Mouse (Mus musculus): Measurements from ENCODE around the gene Slc37a4. TPM values are rescaled to one million over a fixed set of nuclear protein-coding genes. Genes with fewer than 3 reads are reported as not detected.
"Not testable (repeated sequence)": the region's sequence is repeated elsewhere in the genome, so short reads cannot be mapped to it uniquely, and the experiment has no call there.

Slc37a4 gene
- total and polyA plus RNA-seq, 3 experiments = 11.7 to 38.7 (median 25.5) TPM

DNA sequence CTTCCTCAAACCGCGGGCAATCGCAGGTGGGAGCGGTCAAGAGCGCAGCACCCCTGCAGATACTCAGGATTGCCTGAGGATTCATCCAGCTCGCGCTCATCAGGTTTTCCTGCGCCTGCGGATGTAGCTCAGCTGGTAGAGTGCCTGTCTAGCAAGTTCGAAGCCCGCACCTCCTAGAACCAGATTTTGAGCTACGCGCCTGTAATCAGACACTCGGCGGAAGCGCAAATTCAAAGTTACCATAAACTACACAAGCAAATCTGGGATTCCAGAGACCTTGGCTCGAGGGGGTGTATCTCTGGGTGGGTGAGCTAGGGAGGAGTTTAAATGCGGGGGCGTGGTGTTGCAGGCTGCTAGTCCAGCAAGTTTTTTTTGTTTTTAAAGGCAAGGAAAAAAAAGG lies 44.3 kb downstream of the Slc37a4 start, which contains the start of gene Foxr1:
Gene Foxr1 (minus strand): TSS at position 176 of the 400 bp plus-strand sequence.
- no peaks in the 10 kb centered on the region for H3K79me2 ChIP-seq (replicated peaks; ENCODE audit: control insufficient read depth, extremely low read depth, insufficient read depth, poor library complexity, severe bottlenecking)
- H3K27ac ChIP-seq (ENCODE audit: insufficient read depth, low read depth) = no peak within 1 kb of the TSS
- no peak within 1 kb of the TSS for H3K4me3 ChIP-seq (replicated peaks in 1 of 3; ENCODE audit: low read depth in 2 of 3, low read length in 2 of 3, poor library complexity in 1 of 3)
- peaks cover under 1 to 28% of the 10 kb centered on the region in 2 experiments; a peak in 3 of 4 replicates for H3K4me1 ChIP-seq (ENCODE audit: control insufficient read depth in 1 of 2, insufficient read depth in 2 of 2)
- no peaks in the 10 kb centered on the region for H3K27me3 ChIP-seq (replicated peaks)
- TF ChIP-seq NRF1 (IDR thresholded peaks at IDR 0.05; ENCODE audit: low read depth, low read length) = no peak
- TF ChIP-seq IRF4 (IDR thresholded peaks at IDR 0.05; ENCODE audit: low read depth, low read length) = no peak
- H3K9ac ChIP-seq (ENCODE audit: insufficient read depth, low read depth) = no peak within 1 kb of the TSS
- H3K4me2 ChIP-seq (ENCODE audit: insufficient read depth, low read depth, poor library complexity, severe bottlenecking) = no peak within 1 kb of the TSS
- in situ Hi-C loops (cut with MboI; ENCODE audit: low pct_ligation_motif_present, low pct_unique_long_range_greater_than_20kb, low sequenced_read_pairs) = no loop called here
- DNase-seq (ENCODE audit: extremely low read depth) = no peak
- dilution Hi-C loops (cut with MboI; ENCODE audit: extremely low pct_ligation_motif_present, extremely low pct_unique_long_range_greater_than_20kb, low sequenced_read_pairs) = no loop called here
- H3K36me3 ChIP-seq (replicated peaks in 1 of 2; ENCODE audit: control insufficient read depth in 1 of 2, insufficient read depth in 1 of 2, low read length in 1 of 2) = no peaks in the 10 kb centered on the region
- no peaks in the 10 kb centered on the region for H3K9me3 ChIP-seq (replicated peaks; ENCODE audit: low read length)

DNA sequence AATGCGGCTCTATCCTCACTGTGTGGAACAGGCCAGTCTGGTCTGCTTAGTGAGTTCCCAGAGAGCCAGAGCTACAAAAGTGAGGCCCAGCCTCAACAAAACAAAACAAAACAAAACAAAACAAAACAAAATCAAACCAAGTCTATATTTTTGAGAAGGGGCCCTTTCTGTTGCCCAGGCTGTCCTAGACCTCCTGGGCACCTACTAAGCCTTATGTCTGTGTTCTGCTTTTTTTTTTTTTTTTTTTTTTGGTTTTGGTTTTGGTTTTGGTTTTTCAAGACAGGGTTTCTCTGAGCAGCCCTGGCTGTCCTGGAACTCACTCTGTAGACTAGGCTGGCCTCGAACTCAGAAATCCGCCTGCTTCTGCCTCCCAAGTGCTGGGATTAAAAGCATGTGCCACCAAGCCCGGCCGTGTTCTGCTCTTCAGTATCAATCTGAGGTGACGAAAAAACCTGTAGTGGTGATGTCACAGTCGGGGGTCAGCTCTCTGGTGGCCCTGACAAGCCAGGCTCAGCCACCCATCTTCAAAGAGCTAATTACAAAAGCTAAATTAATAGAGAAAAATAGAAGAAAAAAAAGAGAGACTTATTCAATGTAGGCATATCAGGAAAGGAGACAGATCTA lies 47.9 kb downstream of the Slc37a4 start:
- H3K79me2 ChIP-seq (replicated peaks; ENCODE audit: control insufficient read depth, extremely low read depth, insufficient read depth, poor library complexity, severe bottlenecking); H3K27ac ChIP-seq (ENCODE audit: insufficient read depth, low read depth); H3K36me3 ChIP-seq (replicated peaks in 1 of 2; ENCODE audit: control insufficient read depth in 1 of 2, insufficient read depth in 1 of 2, low read length in 1 of 2); H3K27me3 ChIP-seq (replicated peaks); DNase-seq (ENCODE audit: extremely low read depth); dilution Hi-C loops (cut with MboI; ENCODE audit: extremely low pct_ligation_motif_present, extremely low pct_unique_long_range_greater_than_20kb, low sequenced_read_pairs); H3K4me3 ChIP-seq (replicated peaks in 1 of 3; ENCODE audit: low read depth in 2 of 3, low read length in 2 of 3, poor library complexity in 1 of 3); H3K9me3 ChIP-seq (replicated peaks; ENCODE audit: low read length); in situ Hi-C loops (cut with MboI; ENCODE audit: low pct_ligation_motif_present, low pct_unique_long_range_greater_than_20kb, low sequenced_read_pairs): not testable (repeated sequence)
- TF ChIP-seq ZNF384 (IDR thresholded peaks at IDR 0.05; ENCODE audit: low read depth, low read length) (peak; percentile 92), TBP (conservative IDR thresholded peaks at IDR 0.05; ENCODE audit: low read depth, low read length) (0 out of 2 replicates have a peak, but pooled peaks have one; percentile 50), IRF4 (IDR thresholded peaks at IDR 0.05; ENCODE audit: low read depth, low read length) (peak; percentile 47; the same call in 1 of the 2 replicates), MAZ (IDR thresholded peaks at IDR 0.05; ENCODE audit: low read depth, low read length) (0 out of 2 replicates have a peak, but pooled peaks have one; percentile 34)
- Histone ChIP-seq H3K4me1 (ENCODE audit: control insufficient read depth in 1 of 2, insufficient read depth in 2 of 2) (peaks cover 0 to 38% of the 10 kb centered on the region in 2 experiments; a peak in 3 of 4 replicates), H3K9ac (ENCODE audit: insufficient read depth, low read depth) (peak overlapping the region; percentile 7; the same call in 1 of the 2 replicates), H3K4me2 (ENCODE audit: insufficient read depth, low read depth, poor library complexity, severe bottlenecking) (peak overlapping the region; percentile 51)

GRCm38 (mm10) chr9:44450387-44450786 lies 53.7 kb downstream of the Slc37a4 start:
- TF ChIP-seq UBTF (IDR thresholded peaks at IDR 0.05; ENCODE audit: low read depth, low read length) (no peak), RAD21 (IDR thresholded peaks at IDR 0.05; ENCODE audit: low read depth, low read length) (peak; percentile 14), SMC3 (IDR thresholded peaks at IDR 0.05; ENCODE audit: low read depth, low read length) (peak; percentile 27), POLR2AphosphoS2 (IDR thresholded peaks at IDR 0.05; ENCODE audit: low read depth, low read length) (no peak), CTCF (conservative IDR thresholded peaks at IDR 0.05 in 1 of 2, IDR thresholded peaks at IDR 0.05 in 1 of 2; ENCODE audit: low read depth in 2 of 2, low read length in 2 of 2) (peak; percentile 46 to 61)
- H3K27ac ChIP-seq (ENCODE audit: insufficient read depth, low read depth) = no peak overlapping the region
- H3K36me3 ChIP-seq (replicated peaks in 1 of 2; ENCODE audit: control insufficient read depth in 1 of 2, insufficient read depth in 1 of 2, low read length in 1 of 2) = no peaks in the 10 kb centered on the region
- H3K9ac ChIP-seq (ENCODE audit: insufficient read depth, low read depth) = no peak overlapping the region
- dilution Hi-C loops (cut with MboI; ENCODE audit: extremely low pct_ligation_motif_present, extremely low pct_unique_long_range_greater_than_20kb, low sequenced_read_pairs) = no loop called here
- no peaks in the 10 kb centered on the region for H3K79me2 ChIP-seq (replicated peaks; ENCODE audit: control insufficient read depth, extremely low read depth, insufficient read depth, poor library complexity, severe bottlenecking)
- H3K9me3 ChIP-seq (replicated peaks; ENCODE audit: low read length) = no peaks in the 10 kb centered on the region
- DNase-seq (ENCODE audit: extremely low read depth) = no peak
- H3K27me3 ChIP-seq (replicated peaks) = no peaks in the 10 kb centered on the region
- in situ Hi-C loops (cut with MboI; ENCODE audit: low pct_ligation_motif_present, low pct_unique_long_range_greater_than_20kb, low sequenced_read_pairs) = no loop called here
- no peak overlapping the region for H3K4me2 ChIP-seq (ENCODE audit: insufficient read depth, low read depth, poor library complexity, severe bottlenecking)
- peaks cover 4 to 40% of the 10 kb centered on the region in 2 experiments for H3K4me1 ChIP-seq (ENCODE audit: control insufficient read depth in 1 of 2, insufficient read depth in 2 of 2)
- H3K4me3 ChIP-seq (replicated peaks in 1 of 3; ENCODE audit: low read depth in 2 of 3, low read length in 2 of 3, poor library complexity in 1 of 3) = no peak overlapping the region

Other genes with a start within 250 kb of the Slc37a4 start
- gene Cbl, start 162.8 kb upstream of the Slc37a4 start, total RNA-seq (2012; rRNA removed) = 11.9 and 13.4 TPM in 2 replicates
- gene Cbl, start 162.8 kb upstream of the Slc37a4 start, total RNA-seq (2014; rRNA removed) = 6.5 and 8.3 TPM in 2 replicates
- gene Cbl, start 162.8 kb upstream of the Slc37a4 start, polyA plus RNA-seq (2012; ENCODE audit: insufficient read length, low read depth) = 27.1 and 39.0 TPM in 2 replicates
- not detected in 2 replicates for gene Ccdc153, start 156.2 kb upstream of the Slc37a4 start, total RNA-seq (2012; rRNA removed)
- gene Ccdc153, start 156.2 kb upstream of the Slc37a4 start, total RNA-seq (2014; rRNA removed) = not detected in 2 replicates
- not detected in 2 replicates for gene Ccdc153, start 156.2 kb upstream of the Slc37a4 start, polyA plus RNA-seq (2012; ENCODE audit: insufficient read length, low read depth)
- 0.13 TPM in 1 of 2 replicates, not detected in the other for gene Pdzd3, start 145.4 kb upstream of the Slc37a4 start, total RNA-seq (2012; rRNA removed)
- gene Pdzd3, start 145.4 kb upstream of the Slc37a4 start, total RNA-seq (2014; rRNA removed) = 0.09 TPM in 1 of 2 replicates, not detected in the other
- 0.21 and 0.26 TPM in 2 replicates for gene Pdzd3, start 145.4 kb upstream of the Slc37a4 start, polyA plus RNA-seq (2012; ENCODE audit: insufficient read length, low read depth)
- gene Nlrx1, start 128.3 kb upstream of the Slc37a4 start, total RNA-seq (2012; rRNA removed) = 8.8 and 10.9 TPM in 2 replicates
- 8.0 and 8.8 TPM in 2 replicates for gene Nlrx1, start 128.3 kb upstream of the Slc37a4 start, total RNA-seq (2014; rRNA removed)
- 12.6 and 15.4 TPM in 2 replicates for gene Nlrx1, start 128.3 kb upstream of the Slc37a4 start, polyA plus RNA-seq (2012; ENCODE audit: insufficient read length, low read depth)
- gene Abcg4, start 108.2 kb upstream of the Slc37a4 start, total RNA-seq (2012; rRNA removed) = 0.38 and 0.72 TPM in 2 replicates
- gene Abcg4, start 108.2 kb upstream of the Slc37a4 start, total RNA-seq (2014; rRNA removed) = 0.23 TPM in 2 replicates
- 0.82 and 1.1 TPM in 2 replicates for gene Abcg4, start 108.2 kb upstream of the Slc37a4 start, polyA plus RNA-seq (2012; ENCODE audit: insufficient read length, low read depth)
- gene Hinfp, start 91.2 kb upstream of the Slc37a4 start, total RNA-seq (2012; rRNA removed) = 16.5 and 16.6 TPM in 2 replicates
- 13.6 and 14.0 TPM in 2 replicates for gene Hinfp, start 91.2 kb upstream of the Slc37a4 start, total RNA-seq (2014; rRNA removed)
- 18.9 and 22.3 TPM in 2 replicates for gene Hinfp, start 91.2 kb upstream of the Slc37a4 start, polyA plus RNA-seq (2012; ENCODE audit: insufficient read length, low read depth)
- gene C2cd2l, start 76.6 kb upstream of the Slc37a4 start, total RNA-seq (2012; rRNA removed) = 7.2 TPM in 2 replicates
- 2.5 and 2.9 TPM in 2 replicates for gene C2cd2l, start 76.6 kb upstream of the Slc37a4 start, total RNA-seq (2014; rRNA removed)
- gene C2cd2l, start 76.6 kb upstream of the Slc37a4 start, polyA plus RNA-seq (2012; ENCODE audit: insufficient read length, low read depth) = 7.3 and 8.6 TPM in 2 replicates
- gene Dpagt1, start 70.8 kb upstream of the Slc37a4 start, total RNA-seq (2012; rRNA removed) = 15.8 and 16.2 TPM in 2 replicates
- 6.4 and 8.5 TPM in 2 replicates for gene Dpagt1, start 70.8 kb upstream of the Slc37a4 start, total RNA-seq (2014; rRNA removed)
- gene Dpagt1, start 70.8 kb upstream of the Slc37a4 start, polyA plus RNA-seq (2012; ENCODE audit: insufficient read length, low read depth) = 31.5 and 41.7 TPM in 2 replicates
- gene H2afx, start 62.2 kb upstream of the Slc37a4 start, total RNA-seq (2012; rRNA removed) = 488 and 589 TPM in 2 replicates
- gene H2afx, start 62.2 kb upstream of the Slc37a4 start, total RNA-seq (2014; rRNA removed) = 32.5 and 36.3 TPM in 2 replicates
- 39.5 and 56.6 TPM in 2 replicates for gene H2afx, start 62.2 kb upstream of the Slc37a4 start, polyA plus RNA-seq (2012; ENCODE audit: insufficient read length, low read depth)
- gene Hmbs, start 52.6 kb upstream of the Slc37a4 start, total RNA-seq (2012; rRNA removed) = 74.0 and 80.9 TPM in 2 replicates
- gene Hmbs, start 52.6 kb upstream of the Slc37a4 start, total RNA-seq (2014; rRNA removed) = 73.7 and 75.2 TPM in 2 replicates
- gene Hmbs, start 52.6 kb upstream of the Slc37a4 start, polyA plus RNA-seq (2012; ENCODE audit: insufficient read length, low read depth) = 65.0 and 65.1 TPM in 2 replicates
- 21.4 and 22.1 TPM in 2 replicates for gene Vps11, start 35.2 kb upstream of the Slc37a4 start, total RNA-seq (2012; rRNA removed)
- gene Vps11, start 35.2 kb upstream of the Slc37a4 start, total RNA-seq (2014; rRNA removed) = 16.1 and 17.4 TPM in 2 replicates
- 23.2 and 24.8 TPM in 2 replicates for gene Vps11, start 35.2 kb upstream of the Slc37a4 start, polyA plus RNA-seq (2012; ENCODE audit: insufficient read length, low read depth)
- gene Hyou1, start 17.4 kb upstream of the Slc37a4 start, total RNA-seq (2012; rRNA removed) = 88.7 and 148 TPM in 2 replicates
- gene Hyou1, start 17.4 kb upstream of the Slc37a4 start, total RNA-seq (2014; rRNA removed) = 31.9 and 32.6 TPM in 2 replicates
- gene Hyou1, start 17.4 kb upstream of the Slc37a4 start, polyA plus RNA-seq (2012; ENCODE audit: insufficient read length, low read depth) = 89.9 and 90.8 TPM in 2 replicates
- gene Rps25, start 10.3 kb downstream of the Slc37a4 start, total RNA-seq (2012; rRNA removed) = 2,535 and 3,076 TPM in 2 replicates
- 3,131 and 3,378 TPM in 2 replicates for gene Rps25, start 10.3 kb downstream of the Slc37a4 start, total RNA-seq (2014; rRNA removed)
- gene Rps25, start 10.3 kb downstream of the Slc37a4 start, polyA plus RNA-seq (2012; ENCODE audit: insufficient read length, low read depth) = 2,547 and 3,250 TPM in 2 replicates
- gene Trappc4, start 10.7 kb downstream of the Slc37a4 start, total RNA-seq (2012; rRNA removed) = 81.3 and 88.2 TPM in 2 replicates
- gene Trappc4, start 10.7 kb downstream of the Slc37a4 start, total RNA-seq (2014; rRNA removed) = 125 and 135 TPM in 2 replicates
- 55.9 and 69.2 TPM in 2 replicates for gene Trappc4, start 10.7 kb downstream of the Slc37a4 start, polyA plus RNA-seq (2012; ENCODE audit: insufficient read length, low read depth)
- gene Ccdc84, start 21.7 kb downstream of the Slc37a4 start, total RNA-seq (2012; rRNA removed) = 25.4 and 30.4 TPM in 2 replicates
- gene Ccdc84, start 21.7 kb downstream of the Slc37a4 start, total RNA-seq (2014; rRNA removed) = 21.7 and 26.0 TPM in 2 replicates
- 16.5 and 18.3 TPM in 2 replicates for gene Ccdc84, start 21.7 kb downstream of the Slc37a4 start, polyA plus RNA-seq (2012; ENCODE audit: insufficient read length, low read depth)
- gene Foxr1, start 44.3 kb downstream of the Slc37a4 start, total RNA-seq (2012; rRNA removed) = 0.08 and 0.21 TPM in 2 replicates
- not detected in 2 replicates for gene Foxr1, start 44.3 kb downstream of the Slc37a4 start, total RNA-seq (2014; rRNA removed)
- 1.4 and 1.5 TPM in 2 replicates for gene Foxr1, start 44.3 kb downstream of the Slc37a4 start, polyA plus RNA-seq (2012; ENCODE audit: insufficient read length, low read depth)
- not detected in 2 replicates for gene Upk2, start 58.1 kb downstream of the Slc37a4 start, total RNA-seq (2012; rRNA removed)
- not detected in 2 replicates for gene Upk2, start 58.1 kb downstream of the Slc37a4 start, total RNA-seq (2014; rRNA removed)
- not detected in 2 replicates for gene Upk2, start 58.1 kb downstream of the Slc37a4 start, polyA plus RNA-seq (2012; ENCODE audit: insufficient read length, low read depth)
- gene Bcl9l, start 86.0 kb downstream of the Slc37a4 start, total RNA-seq (2012; rRNA removed) = 0.88 and 1.6 TPM in 2 replicates
- gene Bcl9l, start 86.0 kb downstream of the Slc37a4 start, total RNA-seq (2014; rRNA removed) = 0.08 and 0.67 TPM in 2 replicates
- 6.2 and 7.5 TPM in 2 replicates for gene Bcl9l, start 86.0 kb downstream of the Slc37a4 start, polyA plus RNA-seq (2012; ENCODE audit: insufficient read length, low read depth)
- gene Cxcr5, start 165.0 kb downstream of the Slc37a4 start, total RNA-seq (2012; rRNA removed) = 27.7 and 30.2 TPM in 2 replicates
- 75.4 and 93.4 TPM in 2 replicates for gene Cxcr5, start 165.0 kb downstream of the Slc37a4 start, total RNA-seq (2014; rRNA removed)
- gene Cxcr5, start 165.0 kb downstream of the Slc37a4 start, polyA plus RNA-seq (2012; ENCODE audit: insufficient read length, low read depth) = 61.2 and 70.5 TPM in 2 replicates
- 41.5 and 42.3 TPM in 2 replicates for gene Ddx6, start 208.0 kb downstream of the Slc37a4 start, total RNA-seq (2012; rRNA removed)
- 66.7 and 71.4 TPM in 2 replicates for gene Ddx6, start 208.0 kb downstream of the Slc37a4 start, total RNA-seq (2014; rRNA removed)
- 77.1 and 81.2 TPM in 2 replicates for gene Ddx6, start 208.0 kb downstream of the Slc37a4 start, polyA plus RNA-seq (2012; ENCODE audit: insufficient read length, low read depth)